Mouse (Mus musculus): ENCODE data around the gene Fa2h. TPM values are rescaled to one million over a fixed set of nuclear protein-coding genes. Genes with fewer than 3 reads are reported as not detected.

The Fa2h gene
- total RNA-seq, 2 experiments from 2014 or later, result 35.2 to 35.9 TPM

DNA sequence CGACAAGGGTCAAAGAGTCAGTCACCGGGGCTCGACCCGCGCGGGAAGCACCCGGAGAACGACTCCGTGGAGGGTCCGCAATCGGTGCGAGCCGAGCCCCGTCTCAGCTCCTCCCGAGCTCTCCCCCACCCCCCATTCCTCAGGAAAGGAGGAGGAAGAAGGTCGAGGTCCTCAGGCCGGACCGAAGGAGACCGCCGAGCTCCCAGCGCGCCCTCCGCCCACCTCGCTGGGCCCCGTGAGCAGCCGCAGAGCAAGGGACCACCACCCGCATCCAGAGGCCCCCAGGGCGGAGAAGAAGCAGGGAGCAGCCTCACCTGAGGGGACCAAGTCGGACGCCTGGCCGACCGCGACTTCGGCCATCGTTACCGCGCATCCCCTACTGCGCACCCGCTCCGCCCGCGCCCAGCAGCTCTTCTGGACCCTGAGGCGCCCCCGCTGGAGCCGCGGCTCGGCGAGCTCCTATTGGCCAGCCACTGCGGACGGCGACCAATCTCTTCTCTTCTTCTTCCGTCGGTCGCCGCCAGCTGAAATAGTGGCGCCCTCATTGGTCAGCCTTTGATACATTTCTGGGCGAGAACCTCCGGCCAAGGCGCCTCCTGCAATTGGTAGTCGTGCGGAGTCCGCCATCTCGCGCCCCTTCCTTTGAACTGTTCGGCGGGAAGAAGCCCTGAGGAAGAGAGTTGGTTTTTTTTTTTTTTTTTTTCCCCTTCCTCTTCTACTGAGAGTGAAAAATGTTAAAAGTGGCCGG, 93.6 kb downstream of the Fa2h start, which contains the start of gene Rfwd3:
TSS of gene Rfwd3 (minus strand) at position 402 of the 748 bp plus-strand sequence.
- peak; percentile 95 to 97 for DNase-seq

DNA sequence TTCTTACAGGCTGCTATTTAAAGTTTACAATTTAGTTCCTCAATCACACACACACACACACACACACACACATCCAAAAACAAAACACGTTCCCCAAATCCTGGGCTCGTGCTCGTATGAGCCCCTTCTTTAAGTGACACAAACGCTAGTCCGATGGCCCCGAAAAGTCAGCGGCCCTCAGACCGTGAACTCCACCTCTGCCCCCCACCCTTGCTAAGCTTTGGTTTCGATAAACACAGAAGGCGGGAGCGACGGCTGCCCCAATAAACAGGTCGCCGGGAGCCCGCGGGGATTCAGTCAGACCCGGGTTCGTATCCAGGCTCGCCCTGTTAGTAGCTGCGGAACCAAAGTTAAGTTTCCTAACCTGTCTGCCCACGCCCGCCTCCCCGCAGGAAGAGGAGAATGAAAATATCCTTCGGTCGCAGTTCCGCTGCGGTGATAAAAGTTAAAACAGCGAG, 94.2 kb downstream of the Fa2h start:
- DNase-seq, result peak; percentile 8 to 37

DNA sequence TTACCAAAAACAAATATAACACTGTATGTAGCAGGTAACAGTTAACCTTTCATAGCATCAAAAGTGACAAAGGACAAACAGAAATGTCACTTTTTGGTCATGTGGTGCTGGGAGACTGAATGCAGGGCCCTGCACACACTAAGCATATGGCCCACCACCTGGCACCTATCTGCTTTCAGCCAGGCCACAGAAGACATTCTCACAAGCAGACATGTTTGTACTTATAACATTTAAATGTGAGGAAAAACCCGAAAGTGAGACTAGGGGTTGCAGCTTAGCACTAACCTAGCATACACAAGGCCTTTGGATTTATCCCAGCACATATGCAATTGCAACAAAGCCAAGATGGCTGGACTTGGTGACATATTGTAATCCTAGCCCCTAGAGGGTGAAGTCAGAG, 95.6 kb downstream of the Fa2h start:
- no peak for DNase-seq

Other genes with a start within 250 kb of the Fa2h start
- 100 to 1,000 TPM; 140 to 142 TPM for gene Glg1, start 134.6 kb downstream of the Fa2h start, total RNA-seq (2021)
- gene Rfwd3, start 93.6 kb downstream of the Fa2h start, total RNA-seq (2021), result 10 to 100 TPM; 20.5 to 22.1 TPM
- 1 to 10 TPM in 1 of 2 experiments, under 1 TPM in 1; 0.20 to 1.0 TPM for gene Mlkl, start 55.6 kb downstream of the Fa2h start, total RNA-seq (2021)
- 10 to 100 TPM; 23.2 to 24.9 TPM for gene Wdr59, start 128.3 kb upstream of the Fa2h start, total RNA-seq (2021)
- 100 to 1,000 TPM; 110 to 118 TPM for gene Znrf1, start 142.3 kb upstream of the Fa2h start, total RNA-seq (2021)
- 1 to 10 TPM; 6.8 TPM for gene Ldhd, start 236.6 kb upstream of the Fa2h start, total RNA-seq (2021)
- gene Zfp1, start 249.6 kb upstream of the Fa2h start, total RNA-seq (2021), result 10 to 100 TPM; 19.7 to 21.8 TPM